Comparison of ENCODE assay signal across 13 mouse cellular contexts in genomic region chr4:150117311-150117710, GRCm38 (mm10). TPM values are rescaled to one million over a fixed set of nuclear protein-coding genes. Genes with fewer than 3 reads are reported as not detected.
DNase-seq lines count a peak whose midpoint lies in the region; ATAC-seq and TF ChIP-seq lines count a peak whose summit lies in the region.
"Had no signal": no experiment of that assay in that cellular context is flagged by ENCODE, and none has a peak within 500 bp of the region (broad histone marks: within the 10 kb centered on the region; RNA-seq: fewer than 3 reads in every experiment).

No protein-coding gene starts in this region.

- no peak overlapping the region for H3K9ac ChIP-seq in forebrain, postnatal 0 days
- no peak overlapping the region for H3K9ac ChIP-seq in forebrain, embryonic 15.5 days (replicated peaks)

- TF ChIP-seq CTCF in forebrain, postnatal 0 days (IDR thresholded peaks at IDR 0.05; ENCODE audit: low read depth), result peak; percentile 45

- no peak overlapping the region for H3K4me3 ChIP-seq in forebrain, postnatal 0 days (ENCODE audit: low read depth, low read length)
- H3K4me3 ChIP-seq in forebrain, embryonic 15.5 days, result no peak overlapping the region
- H3K4me3 ChIP-seq: limb, embryonic 10.5 days; midbrain, embryonic 10.5 days had no signal

- no peaks in the 10 kb centered on the region for H3K9me3 ChIP-seq in forebrain, postnatal 0 days (ENCODE audit: low read length)
- H3K9me3 ChIP-seq in forebrain, embryonic 15.5 days, result no peaks in the 10 kb centered on the region
- H3K9me3 ChIP-seq: limb, embryonic 10.5 days; midbrain, embryonic 10.5 days had no signal

- WGBS in forebrain, postnatal 0 days, result 43% methylated on average over 5 of the region's 5 CpGs
- 42% methylated on average over 5 of the region's 5 CpGs for WGBS in forebrain, embryonic 15.5 days

- no peak overlapping the region for H3K27ac ChIP-seq in forebrain, postnatal 0 days (ENCODE audit: low read depth, low read length)
- no peak overlapping the region for H3K27ac ChIP-seq in forebrain, embryonic 15.5 days (replicated peaks)
- H3K27ac ChIP-seq: limb, embryonic 10.5 days; midbrain, embryonic 10.5 days had no signal

- no peaks in the 10 kb centered on the region for H3K4me1 ChIP-seq in forebrain, postnatal 0 days (ENCODE audit: insufficient read depth)
- peaks cover 10% of the 10 kb centered on the region for H3K4me1 ChIP-seq in forebrain, embryonic 15.5 days

- no peaks in the 10 kb centered on the region for H3K36me3 ChIP-seq in forebrain, postnatal 0 days (ENCODE audit: insufficient read depth)
- H3K36me3 ChIP-seq in forebrain, embryonic 15.5 days, result no peaks in the 10 kb centered on the region
- H3K36me3 ChIP-seq: limb, embryonic 10.5 days; midbrain, embryonic 10.5 days had no signal

- DNase-seq in forebrain, postnatal 0 days, result peak; percentile 29
- peak; percentile 70 for DNase-seq in layer of hippocampus, adult 9-11 months
- no peak for DNase-seq in layer of hippocampus, postnatal 25 days (ENCODE audit: extremely low spot score in 1 of 2, low spot score in 1 of 2)
- DNase-seq in 416B (ENCODE audit: low read depth), result peak; percentile 92
- DNase-seq in induced T-regulatory cell, adult 2 months (ENCODE audit: low read depth), result peak; percentile 49
- DNase-seq in embryo, embryonic 10 days (ENCODE audit: low spot score), result no peak
- DNase-seq in B cell, adult 2 months, result no peak
- DNase-seq: gastrocnemius, postnatal 14 days; kidney, adult 11 months had no signal

- ATAC-seq in forebrain, postnatal 0 days, result peak; percentile 62; the same call in 1 of the 2 replicates
- ATAC-seq in forebrain, embryonic 15.5 days (replicated peaks), result no peak

- no peaks in the 10 kb centered on the region for H3K27me3 ChIP-seq in forebrain, postnatal 0 days (ENCODE audit: insufficient read depth, low read length)
- H3K27me3 ChIP-seq in forebrain, embryonic 15.5 days, result no peaks in the 10 kb centered on the region

- H3K4me2 ChIP-seq in forebrain, postnatal 0 days (ENCODE audit: low read depth), result no peak overlapping the region
- no peak overlapping the region for H3K4me2 ChIP-seq in forebrain, embryonic 15.5 days (replicated peaks)

RNA-seq across cellular contexts. Expression of gene Slc2a5, which starts 1.8 kb away (rescaled TPM):
- 1.8 and 3.4 TPM in 2 replicates for total RNA-seq in forebrain, postnatal 0 days (2014; rRNA removed)
- 1.4 and 3.2 TPM in 2 replicates for polyA plus RNA-seq in forebrain, postnatal 0 days (2015; fragmentation: Nextera tagmentation; extraction: Ambion mirVana)
- polyA plus RNA-seq in forebrain, embryonic 15.5 days (2015; fragmentation: Nextera tagmentation; extraction: Ambion mirVana), result 1.9 and 2.4 TPM in 2 replicates
- total RNA-seq in layer of hippocampus, postnatal 25 days (2021), result 1 to 10 TPM; 4.9 to 5.8 TPM
- polyA plus RNA-seq: C2C12 had no signal

RNA-seq across cellular contexts. Expression of gene Gpr157, which starts 30.1 kb away (rescaled TPM):
- total RNA-seq in forebrain, postnatal 0 days (2014; rRNA removed), result 1.3 and 1.8 TPM in 2 replicates
- 0.31 TPM in 2 replicates for polyA plus RNA-seq in forebrain, postnatal 0 days (2015; fragmentation: Nextera tagmentation; extraction: Ambion mirVana)
- polyA plus RNA-seq in forebrain, embryonic 15.5 days (2015; fragmentation: Nextera tagmentation; extraction: Ambion mirVana), result 0.20 and 0.23 TPM in 2 replicates
- 1 to 10 TPM; 1.1 to 1.8 TPM for total RNA-seq in layer of hippocampus, postnatal 25 days (2021)

RNA-seq across cellular contexts. Expression of gene Slc2a7, which starts 31.5 kb away (rescaled TPM):
- total RNA-seq in forebrain, postnatal 0 days (2014; rRNA removed), result not detected in 2 replicates
- polyA plus RNA-seq in forebrain, postnatal 0 days (2015; fragmentation: Nextera tagmentation; extraction: Ambion mirVana), result not detected in 2 replicates
- polyA plus RNA-seq in forebrain, embryonic 15.5 days (2015; fragmentation: Nextera tagmentation; extraction: Ambion mirVana), result not detected in 2 replicates
- total RNA-seq in layer of hippocampus, postnatal 25 days (2021), result not detected
- total RNA-seq: gastrocnemius, postnatal 14 days had no signal
- polyA plus RNA-seq: C2C12; limb, embryonic 10.5 days; midbrain, embryonic 10.5 days had no signal

Comparison
In these comparisons a context has a peak if more than half of its experiments do, and no peak if none do; other contexts are left out.
1. DNase-seq: peak in forebrain, postnatal 0 days (single experiment), layer of hippocampus, adult 9-11 months (single experiment), 416B (single experiment) and induced T-regulatory cell, adult 2 months (single experiment); none in layer of hippocampus, postnatal 25 days (0 of 2), embryo, embryonic 10 days (single experiment) and B cell, adult 2 months (0 of 2).